Mouse (Mus musculus) midbrain, postnatal 0 days (tissue): ENCODE results near the gene Chka. TPM values are rescaled to one million over a fixed set of nuclear protein-coding genes. Genes with fewer than 3 reads are reported as not detected.

Source experiments
- ATAC-seq: fragments of 200-750 bp; cut with Nextera tagmentation; 2 replicates; pipeline ENCODE4 v1.8.0; 2017; ENCODE audit warnings: moderate number of reproducible peaks, mild to moderate bottlenecking, moderate TSS enrichment, moderate library complexity; ENCODE audit not compliant: low FRiP score
- DNase-seq: peaks from one replicate; pipeline ENCODE4 v3.0.0-alpha.2; 2015; ENCODE audit warnings: low spot score
- H3K27ac ChIP-seq: fragments of 300-500 bp; sonication (generic); 2 replicates; pipeline ENCODE4 v1.5.1; 2014; ENCODE audit warnings: low read depth, mild to moderate bottlenecking, low read length, mixed read lengths
- H3K27me3 ChIP-seq: fragments of 300-500 bp; sonication (generic); 2 replicates; pipeline ENCODE4 v1.6.1; 2014; ENCODE audit warnings: low read length, control low read depth, mixed read lengths; ENCODE audit not compliant: insufficient read depth
- H3K36me3 ChIP-seq: fragments of 300-500 bp; sonication (generic); 2 replicates; pipeline ENCODE4 v1.6.1; 2014; ENCODE audit warnings: low read length, control low read depth, mixed read lengths; ENCODE audit not compliant: insufficient read depth
- H3K4me1 ChIP-seq: fragments of 300-500 bp; sonication (generic); 2 replicates; pipeline ENCODE4 v1.6.1; 2014; ENCODE audit warnings: mild to moderate bottlenecking, control low read depth, antibody characterized with exemption, low read length, mixed read lengths; ENCODE audit not compliant: insufficient read depth
- H3K4me2 ChIP-seq: fragments of 300-500 bp; sonication (generic); 2 replicates; pipeline ENCODE4 v1.6.1; 2014; ENCODE audit warnings: low read depth, mild to moderate bottlenecking, low read length, mixed read lengths; ENCODE audit not compliant: poor library complexity, severe bottlenecking
- H3K4me3 ChIP-seq: fragments of 300-500 bp; sonication (generic); 2 replicates; pipeline ENCODE4 v1.5.1; 2014; ENCODE audit warnings: low read depth, mild to moderate bottlenecking, low read length, moderate library complexity
- H3K9ac ChIP-seq: fragments of 300-500 bp; sonication (generic); replicated peaks from 2 replicates; pipeline ENCODE4 v1.6.1; 2014; ENCODE audit warnings: mild to moderate bottlenecking, low read length, moderate library complexity, mixed read lengths; ENCODE audit not compliant: poor library complexity, severe bottlenecking
- H3K9me3 ChIP-seq: fragments of 300-500 bp; sonication (generic); 2 replicates; pipeline ENCODE4 v1.6.1; 2016; ENCODE audit warnings: low read length, control low read depth
- CTCF ChIP-seq: IDR thresholded peaks from 2 replicates; pipeline ENCODE4 v1.5.1; 2016; ENCODE audit warnings: antibody characterized with exemption, mild to moderate bottlenecking
- WGBS: fragments of 180-500 bp; shearing (Covaris S2); extraction: QIAGEN DNeasy Blood & Tissue Kit; methylation state at CpG from one replicate; pipeline ENCODE4 v1.1.7; 2014; 5-methylcytosine and 5-hydroxymethylcytosine counted together
- polyA plus RNA-seq: library from polyadenylated mRNA; unstranded; fragments of >200 nt; fragmentation: Nextera tagmentation; extraction: Ambion mirVana; gene quantifications from 2 replicates; pipeline ENCODE4 v1.2.1, GENCODE M21; 2015
- total RNA-seq: library from RNA; depleted of rRNA; stranded (reverse); fragments of >200 nt; gene quantifications from 2 replicates; pipeline ENCODE4 v1.2.3, GENCODE M21; 2014

Chka gene
- total and polyA plus RNA-seq, 2 experiments from 2014 or later: 56.3 to 62.7 TPM

DNA sequence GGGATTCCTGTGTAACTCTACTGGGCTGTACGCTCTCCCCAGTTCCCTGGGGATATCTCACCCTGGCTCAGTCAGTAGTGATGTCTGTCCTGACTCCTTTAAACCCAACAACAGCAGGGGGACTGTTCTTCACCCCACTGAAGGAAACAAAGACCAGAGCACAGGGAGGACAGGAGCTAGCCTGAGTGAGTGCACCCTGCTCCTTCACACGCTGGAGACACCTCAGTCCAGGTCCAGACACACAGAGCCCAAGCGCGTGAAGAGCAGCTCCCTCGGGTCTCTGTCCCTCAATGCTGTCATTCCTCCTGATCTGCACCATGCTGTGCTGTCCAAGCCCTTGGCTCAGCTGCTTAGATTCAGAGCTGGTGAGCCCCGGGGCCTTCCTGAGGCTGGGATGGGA, 75.1 kb downstream of the Chka start:
- H3K4me3 ChIP-seq: no peak overlapping the region
- H3K4me2 ChIP-seq: no peak overlapping the region

DNA sequence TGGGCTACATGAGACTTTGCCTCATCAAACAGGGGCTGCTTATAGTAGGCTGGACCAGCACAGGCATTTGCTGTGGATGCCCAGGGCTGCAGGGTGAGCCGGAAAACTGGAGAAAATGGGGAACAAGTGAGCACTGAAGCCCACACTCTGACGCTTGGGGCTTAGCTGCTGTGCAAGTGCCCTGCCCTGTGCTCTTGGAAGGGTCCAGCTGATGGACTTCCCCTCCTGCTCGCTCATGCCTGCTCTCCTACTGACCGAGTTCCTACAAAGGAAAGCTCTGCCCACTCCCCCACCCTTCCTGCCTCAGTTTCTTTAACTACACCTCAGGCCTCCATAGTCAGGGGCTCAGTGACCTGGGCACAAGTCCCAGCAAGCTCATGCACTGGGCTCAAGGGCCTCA, 76.4 kb downstream of the Chka start:
- no peak for DNase-seq
- no peak for TF ChIP-seq CTCF
- 0 out of 2 replicates have a peak, but pooled peaks cover 3% of the 10 kb centered on the region for H3K4me1 ChIP-seq
- no peak overlapping the region for H3K27ac ChIP-seq
- H3K36me3 ChIP-seq: no peaks in the 10 kb centered on the region
- H3K4me2 ChIP-seq: no peak overlapping the region
- no peaks in the 10 kb centered on the region for H3K27me3 ChIP-seq
- WGBS: 89% methylated on average over 4 of the region's 4 CpGs
- no peak overlapping the region for H3K9ac ChIP-seq
- ATAC-seq: no peak
- H3K9me3 ChIP-seq: no peaks in the 10 kb centered on the region
- H3K4me3 ChIP-seq: no peak overlapping the region

More for the DNA sequence above, 75.1 kb downstream of the Chka start:
- no peak for DNase-seq
- Histone ChIP-seq H3K27ac (no peak overlapping the region), H3K4me1 (0 out of 2 replicates have a peak, but pooled peaks cover 3% of the 10 kb centered on the region), H3K9me3 (no peaks in the 10 kb centered on the region), H3K9ac (no peak overlapping the region), H3K27me3 (no peaks in the 10 kb centered on the region), H3K36me3 (no peaks in the 10 kb centered on the region)
- WGBS: 67% methylated on average over 6 of the region's 6 CpGs
- no peak for TF ChIP-seq CTCF
- no peak for ATAC-seq

- H3K27me3 ChIP-seq: no peaks in the 10 kb centered on the region
- H3K4me2 ChIP-seq: no peak overlapping the region
- H3K9ac ChIP-seq: no peak overlapping the region
- no peaks in the 10 kb centered on the region for H3K9me3 ChIP-seq
- no peaks in the 10 kb centered on the region for H3K36me3 ChIP-seq
- ATAC-seq (no peak; the same call in 1 of the 2 replicates), DNase-seq (no peak)
- no peak overlapping the region for H3K4me3 ChIP-seq
- TF ChIP-seq CTCF: no peak
- H3K4me1 ChIP-seq: 0 out of 2 replicates have a peak, but pooled peaks cover 3% of the 10 kb centered on the region
- WGBS: 74% methylated on average over 4 of the region's 4 CpGs
- no peak overlapping the region for H3K27ac ChIP-seq
Observed at GRCm38 (mm10) chr19:3928779-3929178, 77.2 kb downstream of the Chka start.

DNA sequence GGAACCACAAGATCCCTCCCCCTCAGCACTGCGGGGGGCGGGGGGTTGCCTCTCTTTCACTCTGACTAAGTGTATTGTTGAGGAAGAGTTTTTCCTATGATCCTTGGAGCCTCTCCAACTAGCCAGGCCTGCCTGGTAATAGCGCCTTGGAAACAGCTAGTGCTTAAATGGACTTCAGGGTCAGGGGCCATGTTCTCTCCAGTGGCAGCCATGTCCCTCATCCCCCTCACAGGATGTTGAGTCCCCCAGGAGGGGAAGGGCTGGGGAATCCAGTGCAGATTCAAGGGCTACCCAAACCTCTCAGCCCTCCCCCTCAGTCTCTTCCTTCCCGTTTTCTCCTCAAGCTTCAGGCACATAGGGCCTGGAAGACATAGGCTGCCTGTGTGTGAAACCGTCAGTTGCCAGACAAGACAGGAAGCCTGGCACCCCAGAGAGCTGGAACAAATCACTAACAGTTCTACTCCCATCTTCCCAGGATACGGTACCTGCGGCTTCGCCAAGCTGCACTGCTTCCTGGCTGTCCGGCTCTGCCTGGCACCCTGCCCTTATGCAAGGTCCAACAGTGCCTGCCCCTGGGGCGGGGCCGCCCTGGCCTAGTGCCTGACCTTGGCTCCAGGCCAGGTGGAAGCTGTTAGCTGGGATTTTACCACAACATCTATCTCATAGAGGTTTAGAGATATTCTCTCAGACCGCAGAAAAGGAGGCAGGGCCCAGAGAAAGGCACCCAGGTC, 77.8 kb downstream of the Chka start, which contains the start of gene Aldh3b1:
Aldh3b1 (minus strand) TSS at position 598 of the 731 bp plus-strand sequence.
- Histone ChIP-seq H3K4me2 (no peak within 1 kb of the TSS), H3K4me1 (0 out of 2 replicates have a peak, but pooled peaks cover 3% of the 10 kb centered on the region), H3K9ac (no peak within 1 kb of the TSS), H3K36me3 (no peaks in the 10 kb centered on the region), H3K27me3 (no peaks in the 10 kb centered on the region), H3K9me3 (no peaks in the 10 kb centered on the region), H3K27ac (peak within 1 kb of the TSS; percentile 55; the same call in 1 of the 2 replicates), H3K4me3 (no peak within 1 kb of the TSS)
- DNase-seq (peak; percentile 86), ATAC-seq (peak; percentile 50)
- TF ChIP-seq CTCF: no peak
- WGBS: 40% methylated on average over 12 of the region's 12 CpGs

DNA sequence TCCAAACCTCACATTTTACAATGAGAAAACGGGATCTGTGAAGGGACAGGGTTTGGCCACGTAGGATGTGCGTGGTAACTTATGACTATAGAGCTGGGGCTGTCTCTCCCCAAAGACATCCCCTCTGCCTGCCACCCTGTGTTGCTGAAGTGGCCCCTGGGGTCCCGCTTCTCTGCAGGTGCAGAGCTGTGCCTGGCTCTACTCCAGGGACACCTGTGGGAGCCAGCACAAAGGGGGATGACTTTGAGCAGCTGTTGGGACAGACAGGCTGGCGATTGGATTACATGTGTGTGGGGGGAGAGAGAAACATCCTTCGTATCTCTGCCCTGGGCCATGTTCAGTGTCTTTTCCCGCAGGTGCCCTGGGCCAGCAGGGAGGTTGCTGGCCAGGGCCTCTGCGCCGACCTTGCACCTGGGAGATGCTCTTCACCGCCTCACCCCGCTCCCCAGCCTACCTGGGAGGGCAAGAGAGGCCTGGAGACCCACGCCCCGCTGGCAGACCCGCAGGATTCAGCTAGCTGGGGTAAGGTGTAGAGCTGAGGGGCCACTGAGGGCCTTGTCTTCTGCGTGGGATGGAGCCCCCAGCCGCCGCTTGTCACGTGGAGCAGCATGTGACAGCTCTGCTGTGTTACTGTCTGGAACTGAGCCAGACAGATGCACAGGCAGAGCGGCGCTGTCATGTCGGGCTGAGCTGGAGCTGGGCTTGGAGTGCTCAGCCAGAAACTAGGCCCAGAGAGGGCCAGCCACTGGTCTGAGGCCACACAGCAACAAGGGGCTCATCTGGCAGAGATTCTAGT, 78.9 kb downstream of the Chka start:
- Histone ChIP-seq H3K4me1 (peaks cover 3% of the 10 kb centered on the region; the same call in 1 of the 2 replicates), H3K36me3 (no peaks in the 10 kb centered on the region), H3K27me3 (0 out of 2 replicates have a peak, but pooled peaks cover 5% of the 10 kb centered on the region), H3K27ac (0 out of 2 replicates have a peak overlapping the region, but pooled peaks have one; percentile 55), H3K9ac (no peak overlapping the region), H3K9me3 (no peaks in the 10 kb centered on the region), H3K4me3 (no peak overlapping the region), H3K4me2 (no peak overlapping the region)
- DNase-seq (peak; percentile 38), ATAC-seq (no peak)
- WGBS: 72% methylated on average over 21 of the region's 21 CpGs
- TF ChIP-seq CTCF: no peak

- TF ChIP-seq CTCF: no peak
- H3K4me2 ChIP-seq: no peak overlapping the region
- ATAC-seq: no peak
- peaks cover 6% of the 10 kb centered on the region; the same call in 1 of the 2 replicates for H3K4me1 ChIP-seq
- WGBS: 94% methylated on average over 9 of the region's 9 CpGs
- H3K27ac ChIP-seq: no peak overlapping the region
- 0 out of 2 replicates have a peak, but pooled peaks cover 8% of the 10 kb centered on the region for H3K27me3 ChIP-seq
- no peak overlapping the region for H3K9ac ChIP-seq
- H3K4me3 ChIP-seq: no peak overlapping the region
- DNase-seq: no peak
- H3K9me3 ChIP-seq: no peaks in the 10 kb centered on the region
- no peaks in the 10 kb centered on the region for H3K36me3 ChIP-seq
Observed at GRCm38 (mm10) chr19:3931716-3932115, 80.1 kb downstream of the Chka start.
